Mouse (Mus musculus): ENCODE results near the gene Pard3b. TPM values are rescaled to one million over a fixed set of nuclear protein-coding genes. Genes with fewer than 3 reads are reported as not detected.

Pard3b gene
- polyA plus RNA-seq, 1 experiment from 2014 or later: 2.3 TPM

DNA sequence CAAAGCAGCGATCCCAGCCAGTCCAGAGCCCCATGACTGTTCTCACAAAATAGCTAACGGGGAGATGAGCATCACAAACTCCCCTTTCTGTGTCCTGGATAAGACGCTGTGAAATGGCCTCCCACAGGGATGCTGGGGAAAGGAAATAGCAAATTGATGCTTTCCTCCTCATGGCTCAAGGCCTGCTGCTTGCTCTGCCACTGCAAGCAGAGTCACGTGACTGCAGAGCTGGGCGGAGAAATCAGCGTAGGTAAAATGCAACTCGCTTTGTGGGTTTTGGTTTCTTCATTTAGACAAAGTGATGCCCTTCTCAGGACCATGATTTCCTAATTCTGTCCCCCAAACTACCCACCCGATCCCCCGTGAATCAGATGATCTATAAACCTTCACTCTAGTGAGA is 797.2 kb downstream of the Pard3b start:
- no peaks in the 10 kb centered on the region for H3K4me1 ChIP-seq (ENCODE audit: control insufficient read depth, low read depth, low read length)
- H3K27me3 ChIP-seq (ENCODE audit: control insufficient read depth, insufficient read depth, low read depth, low read length): no peaks in the 10 kb centered on the region
- H3K4me2 ChIP-seq (ENCODE audit: low read depth, low read length): no peak overlapping the region
- 56% methylated on average over 9 of the region's 9 CpGs for WGBS (ENCODE audit: insufficient replicate concordance)
- no peak overlapping the region for H3K9ac ChIP-seq (ENCODE audit: low read depth, low read length)
- H3K9me3 ChIP-seq (replicated peaks; ENCODE audit: control insufficient read depth, low read length): no peaks in the 10 kb centered on the region
- H3K27ac ChIP-seq (ENCODE audit: low read length): no peak overlapping the region
- H3K36me3 ChIP-seq (ENCODE audit: control insufficient read depth, insufficient read depth): no peaks in the 10 kb centered on the region
- H3K4me3 ChIP-seq (ENCODE audit: low read depth, low read length): no peak overlapping the region
- ATAC-seq (ENCODE audit: low read depth): no peak

DNA sequence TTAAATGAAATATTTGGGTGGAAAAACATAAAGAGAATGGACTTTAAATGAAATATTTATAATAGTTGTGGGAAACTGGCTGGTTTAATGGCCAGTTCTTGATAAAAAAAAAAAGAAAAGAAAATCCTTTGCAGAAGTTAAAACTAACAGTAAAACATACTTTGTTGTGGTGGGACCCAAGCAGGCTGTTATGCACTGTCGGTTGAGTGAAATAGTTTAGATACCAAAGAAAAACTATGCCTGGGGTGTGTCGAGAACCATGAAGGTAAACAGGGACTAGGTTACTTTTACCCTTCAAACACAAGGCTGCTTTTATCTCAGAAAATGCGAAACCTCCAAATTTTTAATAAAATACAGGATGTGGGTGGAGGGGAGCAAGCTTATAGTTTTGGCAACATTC is 797.7 kb downstream of the Pard3b start:
- no peaks in the 10 kb centered on the region for H3K4me1 ChIP-seq (ENCODE audit: control insufficient read depth, low read depth, low read length)
- no peak overlapping the region for H3K4me2 ChIP-seq (ENCODE audit: low read depth, low read length)
- ATAC-seq (ENCODE audit: low read depth): no peak
- no peak overlapping the region for H3K27ac ChIP-seq (ENCODE audit: low read length)
- H3K27me3 ChIP-seq (ENCODE audit: control insufficient read depth, insufficient read depth, low read depth, low read length): no peaks in the 10 kb centered on the region
- no peaks in the 10 kb centered on the region for H3K9me3 ChIP-seq (replicated peaks; ENCODE audit: control insufficient read depth, low read length)
- H3K4me3 ChIP-seq (ENCODE audit: low read depth, low read length): no peak overlapping the region
- H3K9ac ChIP-seq (ENCODE audit: low read depth, low read length): no peak overlapping the region
- WGBS (ENCODE audit: insufficient replicate concordance): 59% methylated on average over 3 of the region's 3 CpGs
- H3K36me3 ChIP-seq (ENCODE audit: control insufficient read depth, insufficient read depth): no peaks in the 10 kb centered on the region

DNA sequence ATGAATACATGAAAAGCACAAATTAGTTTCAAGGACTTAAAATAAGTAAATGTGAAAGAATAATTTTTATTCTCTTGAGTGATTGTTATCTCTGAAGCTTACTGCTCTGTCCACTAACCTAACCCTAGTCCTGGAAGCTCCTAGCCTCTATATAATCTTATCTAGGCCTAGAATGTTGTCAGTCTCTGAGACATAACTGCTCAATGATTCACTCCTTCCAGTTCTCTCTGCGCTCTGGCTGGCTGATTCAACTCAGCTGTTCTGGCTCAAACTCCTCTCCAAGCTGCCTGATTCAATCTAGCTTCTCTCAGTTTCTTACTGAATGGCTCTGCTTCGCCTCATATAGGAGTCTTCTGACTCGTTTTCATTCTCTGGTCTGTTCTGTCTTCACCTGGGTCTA is 798.9 kb downstream of the Pard3b start:
- no peaks in the 10 kb centered on the region for H3K9me3 ChIP-seq (replicated peaks; ENCODE audit: control insufficient read depth, low read length)
- no peaks in the 10 kb centered on the region for H3K27me3 ChIP-seq (ENCODE audit: control insufficient read depth, insufficient read depth, low read depth, low read length)
- no peak overlapping the region for H3K27ac ChIP-seq (ENCODE audit: low read length)
- H3K4me2 ChIP-seq (ENCODE audit: low read depth, low read length): no peak overlapping the region
- no peak for ATAC-seq (ENCODE audit: low read depth)
- no peaks in the 10 kb centered on the region for H3K36me3 ChIP-seq (ENCODE audit: control insufficient read depth, insufficient read depth)
- H3K4me1 ChIP-seq (ENCODE audit: control insufficient read depth, low read depth, low read length): no peaks in the 10 kb centered on the region
- no peak overlapping the region for H3K9ac ChIP-seq (ENCODE audit: low read depth, low read length)
- H3K4me3 ChIP-seq (ENCODE audit: low read depth, low read length): no peak overlapping the region
- WGBS (ENCODE audit: insufficient replicate concordance): 43% methylated on average over 3 of the region's 3 CpGs

DNA sequence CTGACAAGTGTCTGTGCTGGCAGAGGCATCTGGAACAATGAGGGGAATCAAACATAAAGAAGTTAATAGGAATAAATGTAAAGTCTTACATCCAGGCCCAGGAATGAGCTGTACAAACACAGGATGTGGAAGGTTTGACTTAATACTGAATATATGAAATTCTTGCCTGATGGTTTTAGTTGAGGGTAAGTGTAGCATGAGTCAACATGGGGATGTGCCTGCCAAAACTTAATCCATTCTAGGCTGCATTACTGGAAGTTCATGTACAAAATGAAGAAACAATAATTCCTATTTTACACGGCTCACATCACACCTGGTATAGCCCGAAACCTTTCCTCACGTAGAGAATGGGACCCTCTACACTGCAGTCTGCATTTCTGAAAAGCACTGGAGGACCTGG is 805.8 kb downstream of the Pard3b start:
- H3K4me3 ChIP-seq (ENCODE audit: low read depth, low read length): no peak overlapping the region
- no peaks in the 10 kb centered on the region for H3K4me1 ChIP-seq (ENCODE audit: control insufficient read depth, low read depth, low read length)
- no peak overlapping the region for H3K27ac ChIP-seq (ENCODE audit: low read length)
- ATAC-seq (ENCODE audit: low read depth): no peak
- no peak overlapping the region for H3K4me2 ChIP-seq (ENCODE audit: low read depth, low read length)
- H3K27me3 ChIP-seq (ENCODE audit: control insufficient read depth, insufficient read depth, low read depth, low read length): no peaks in the 10 kb centered on the region
- WGBS (ENCODE audit: insufficient replicate concordance): 74% methylated on average over 3 of the region's 3 CpGs
- H3K9me3 ChIP-seq (replicated peaks; ENCODE audit: control insufficient read depth, low read length): no peaks in the 10 kb centered on the region
- H3K36me3 ChIP-seq (ENCODE audit: control insufficient read depth, insufficient read depth): no peaks in the 10 kb centered on the region
- no peak overlapping the region for H3K9ac ChIP-seq (ENCODE audit: low read depth, low read length)

DNA sequence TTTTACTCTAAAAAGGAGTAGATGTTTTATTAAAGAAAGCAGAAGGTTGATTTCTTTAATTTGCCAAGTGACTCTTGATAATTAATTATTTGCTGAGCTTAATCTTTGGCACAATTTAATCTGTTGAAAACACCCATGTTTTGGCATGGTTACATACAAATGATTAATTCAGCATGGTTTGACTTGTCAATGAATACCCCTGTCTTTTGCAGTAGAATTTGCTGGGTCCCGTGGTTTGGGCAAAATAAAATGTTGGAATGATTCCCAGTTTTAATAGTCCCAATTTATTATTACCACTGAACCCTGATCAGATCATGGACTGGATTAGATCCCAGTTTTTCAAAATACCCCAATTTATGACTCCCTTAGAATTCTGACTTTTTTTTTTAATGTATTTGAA is 808.2 kb downstream of the Pard3b start:
- Histone ChIP-seq H3K9me3 (replicated peaks; ENCODE audit: control insufficient read depth, low read length) (no peaks in the 10 kb centered on the region), H3K9ac (ENCODE audit: low read depth, low read length) (no peak overlapping the region), H3K27ac (ENCODE audit: low read length) (no peak overlapping the region), H3K36me3 (ENCODE audit: control insufficient read depth, insufficient read depth) (no peaks in the 10 kb centered on the region), H3K4me3 (ENCODE audit: low read depth, low read length) (no peak overlapping the region), H3K27me3 (ENCODE audit: control insufficient read depth, insufficient read depth, low read depth, low read length) (no peaks in the 10 kb centered on the region), H3K4me1 (ENCODE audit: control insufficient read depth, low read depth, low read length) (no peaks in the 10 kb centered on the region), H3K4me2 (ENCODE audit: low read depth, low read length) (no peak overlapping the region)
- WGBS (ENCODE audit: insufficient replicate concordance): 53% methylated on average over 1 of the region's 1 CpGs
- ATAC-seq (ENCODE audit: low read depth): no peak

DNA sequence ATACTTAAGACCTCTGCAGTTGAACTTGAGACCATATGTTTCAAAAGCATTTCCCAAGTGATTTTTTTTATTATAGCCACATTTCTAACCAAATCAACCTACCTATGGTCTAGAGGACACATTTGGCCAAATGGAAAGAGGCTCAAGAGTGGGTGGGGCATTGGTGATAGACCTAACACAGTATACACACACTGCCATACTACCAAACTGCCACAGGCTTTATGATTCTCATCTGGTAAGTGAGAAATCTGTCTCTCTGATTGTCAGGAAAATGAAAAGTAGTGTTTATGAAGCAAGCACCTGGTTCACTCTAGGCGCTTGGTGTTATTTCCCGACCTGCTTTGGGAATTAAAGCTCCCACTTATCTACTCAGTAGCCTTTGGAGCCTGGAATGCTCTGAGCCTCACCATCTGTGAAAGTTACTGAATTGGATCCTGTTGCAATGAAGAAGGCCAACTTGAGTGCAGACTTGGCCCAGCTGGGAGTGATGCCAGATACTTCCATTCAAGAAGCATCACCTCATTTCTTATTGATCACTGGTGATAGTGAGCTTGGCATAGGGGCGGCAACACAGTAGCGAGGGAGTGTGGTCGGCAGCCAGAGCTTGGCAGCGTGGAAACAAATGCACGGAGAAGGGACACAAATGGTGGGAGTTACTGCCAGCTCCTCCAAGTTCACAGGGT is 810.7 kb downstream of the Pard3b start:
- no peak for ATAC-seq (ENCODE audit: low read depth)
- no peak overlapping the region for H3K4me3 ChIP-seq (ENCODE audit: low read depth, low read length)
- no peak overlapping the region for H3K4me2 ChIP-seq (ENCODE audit: low read depth, low read length)
- no peaks in the 10 kb centered on the region for H3K9me3 ChIP-seq (replicated peaks; ENCODE audit: control insufficient read depth, low read length)
- no peaks in the 10 kb centered on the region for H3K36me3 ChIP-seq (ENCODE audit: control insufficient read depth, insufficient read depth)
- no peaks in the 10 kb centered on the region for H3K4me1 ChIP-seq (ENCODE audit: control insufficient read depth, low read depth, low read length)
- WGBS (ENCODE audit: insufficient replicate concordance): 65% methylated on average over 7 of the region's 7 CpGs
- H3K27me3 ChIP-seq (ENCODE audit: control insufficient read depth, insufficient read depth, low read depth, low read length): no peaks in the 10 kb centered on the region
- no peak overlapping the region for H3K9ac ChIP-seq (ENCODE audit: low read depth, low read length)
- no peak overlapping the region for H3K27ac ChIP-seq (ENCODE audit: low read length)

DNA sequence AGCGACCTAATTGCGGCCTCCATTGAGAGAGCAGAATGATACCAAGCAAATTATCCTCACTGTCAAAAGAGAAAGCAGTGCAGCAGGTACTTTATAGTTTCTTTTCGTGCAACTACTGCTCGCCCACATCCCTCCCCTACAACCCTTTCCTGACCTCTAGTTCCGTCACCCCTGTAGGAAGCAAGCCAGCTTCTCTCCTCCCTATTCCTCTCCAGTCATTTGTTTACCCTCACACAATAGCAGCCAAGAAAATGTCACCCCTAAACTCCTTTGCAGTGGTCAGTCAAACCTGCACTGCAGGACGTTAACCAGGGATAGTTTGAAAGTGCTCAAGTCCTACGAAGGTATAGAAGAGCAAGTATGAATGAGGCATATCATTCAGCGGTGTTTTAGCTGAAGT is 826.9 kb downstream of the Pard3b start:
- no peak for ATAC-seq (ENCODE audit: low read depth)
- WGBS (ENCODE audit: insufficient replicate concordance): 52% methylated on average over 8 of the region's 8 CpGs
- H3K27ac ChIP-seq (ENCODE audit: low read length): no peak overlapping the region
- no peak overlapping the region for H3K4me2 ChIP-seq (ENCODE audit: low read depth, low read length)
- no peaks in the 10 kb centered on the region for H3K4me1 ChIP-seq (ENCODE audit: control insufficient read depth, low read depth, low read length)
- no peak overlapping the region for H3K9ac ChIP-seq (ENCODE audit: low read depth, low read length)
- H3K9me3 ChIP-seq (replicated peaks; ENCODE audit: control insufficient read depth, low read length): no peaks in the 10 kb centered on the region
- H3K4me3 ChIP-seq (ENCODE audit: low read depth, low read length): no peak overlapping the region
- no peaks in the 10 kb centered on the region for H3K27me3 ChIP-seq (ENCODE audit: control insufficient read depth, insufficient read depth, low read depth, low read length)
- no peaks in the 10 kb centered on the region for H3K36me3 ChIP-seq (ENCODE audit: control insufficient read depth, insufficient read depth)

DNA sequence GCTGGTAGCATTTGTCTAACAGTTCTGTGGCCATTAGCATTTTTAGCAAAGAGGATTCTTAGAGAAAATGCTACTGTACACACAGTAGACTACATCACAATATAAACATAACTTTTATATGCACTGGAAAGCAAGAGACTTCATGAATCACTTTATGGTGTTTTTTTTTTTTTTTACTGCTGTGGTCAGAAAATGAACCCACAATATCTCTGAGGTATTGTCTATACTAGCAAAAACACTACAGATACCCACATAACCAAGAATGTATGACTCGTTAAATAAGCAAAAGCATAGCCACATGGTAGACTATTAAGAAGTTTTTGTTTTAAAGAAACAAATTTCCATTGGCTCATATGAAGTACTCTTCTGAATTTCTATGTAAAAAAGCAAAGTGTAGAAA is 827.9 kb downstream of the Pard3b start:
- Histone ChIP-seq H3K27me3 (ENCODE audit: control insufficient read depth, insufficient read depth, low read depth, low read length) (no peaks in the 10 kb centered on the region), H3K36me3 (ENCODE audit: control insufficient read depth, insufficient read depth) (no peaks in the 10 kb centered on the region), H3K9me3 (replicated peaks; ENCODE audit: control insufficient read depth, low read length) (no peaks in the 10 kb centered on the region), H3K9ac (ENCODE audit: low read depth, low read length) (no peak overlapping the region), H3K4me1 (ENCODE audit: control insufficient read depth, low read depth, low read length) (no peaks in the 10 kb centered on the region), H3K4me3 (ENCODE audit: low read depth, low read length) (no peak overlapping the region), H3K27ac (ENCODE audit: low read length) (no peak overlapping the region), H3K4me2 (ENCODE audit: low read depth, low read length) (no peak overlapping the region)
- 52% methylated on average over 1 of the region's 1 CpGs for WGBS (ENCODE audit: insufficient replicate concordance)
- ATAC-seq (ENCODE audit: low read depth): no peak

DNA sequence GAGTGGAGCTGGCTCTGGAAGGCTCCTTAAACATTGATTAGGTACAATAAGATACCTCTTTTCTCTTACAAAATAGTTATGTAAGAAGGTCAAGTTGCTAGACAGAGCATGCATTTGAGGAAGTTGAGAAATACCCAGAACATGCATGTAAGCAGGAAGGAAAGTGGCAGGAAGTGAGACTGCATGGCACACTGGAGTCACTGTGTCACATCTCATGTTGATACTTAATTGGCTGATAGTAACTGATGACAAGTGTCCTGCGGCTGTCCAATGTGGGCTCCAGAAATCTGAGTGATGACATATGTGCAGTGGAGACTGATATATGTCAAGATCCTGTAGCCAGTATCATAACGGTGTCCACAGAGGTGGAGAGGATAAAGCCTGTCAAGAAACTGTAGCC is 844.4 kb downstream of the Pard3b start:
- H3K9ac ChIP-seq (ENCODE audit: low read depth, low read length): no peak overlapping the region
- H3K27ac ChIP-seq (ENCODE audit: low read length): no peak overlapping the region
- no peaks in the 10 kb centered on the region for H3K4me1 ChIP-seq (ENCODE audit: control insufficient read depth, low read depth, low read length)
- ATAC-seq (ENCODE audit: low read depth): peak; percentile 55; the same call in 1 of the 2 replicates
- no peak overlapping the region for H3K4me2 ChIP-seq (ENCODE audit: low read depth, low read length)
- 27% methylated on average over 2 of the region's 2 CpGs for WGBS (ENCODE audit: insufficient replicate concordance)
- H3K36me3 ChIP-seq (ENCODE audit: control insufficient read depth, insufficient read depth): no peaks in the 10 kb centered on the region
- no peaks in the 10 kb centered on the region for H3K9me3 ChIP-seq (replicated peaks; ENCODE audit: control insufficient read depth, low read length)
- no peak overlapping the region for H3K4me3 ChIP-seq (ENCODE audit: low read depth, low read length)
- H3K27me3 ChIP-seq (ENCODE audit: control insufficient read depth, insufficient read depth, low read depth, low read length): no peaks in the 10 kb centered on the region

Measured in liver, embryonic 16.5 days (tissue).